Mouse (Mus musculus) small intestine, adult 2 months (tissue): ENCODE measurements around the gene Abca8a.

ENCODE experiments used
- CTCF ChIP-seq: fragments of 200-500 bp; IDR thresholded peaks from 2 replicates; pipeline ENCODE4 v1.5.1; 2012; ENCODE audit warnings: low read depth, mild to moderate bottlenecking, control low read depth, inconsistent platforms, low read length, moderate library complexity, mixed read lengths; ENCODE audit not compliant: insufficient replicate concordance, insufficient read length; ENCODE audit errors: extremely low read depth
- POLR2A ChIP-seq: fragments of 200-500 bp; IDR thresholded peaks from 2 replicates; pipeline ENCODE4 v1.6.1; 2012; ENCODE audit warnings: low read depth, mild to moderate bottlenecking, control low read depth, inconsistent platforms, low read length, moderate library complexity

GRCm38 (mm10) chr11:110101437-110101836 lies 5.7 kb upstream of the Abca8a start:
- TF ChIP-seq CTCF (no peak), POLR2A (no peak)
